Mouse (Mus musculus) layer of hippocampus, postnatal 25 days (tissue): ENCODE results near the gene Mrpl48. TPM values are rescaled to one million over a fixed set of nuclear protein-coding genes. Genes with fewer than 3 reads are reported as not detected.
"Not testable (repeated sequence)": the region's sequence is repeated elsewhere in the genome, so short reads cannot be mapped to it uniquely, and the experiment has no call there.

Source experiments
- DNase-seq, 2 experiments: peaks; one replicate each; pipeline ENCODE4 v3.0.0; 2022; ENCODE audit warnings: mixed read lengths in 2 of 2, low spot score in 1 of 2; ENCODE audit errors: extremely low spot score in 1 of 2
- total RNA-seq, 2 experiments: library from RNA; stranded (reverse); gene quantifications; 2 replicates each; pipeline ENCODE4 v1.2.3; 2021

The Mrpl48 gene
- total RNA-seq, 2 experiments from 2014 or later: 63.9 to 67.7 TPM

- no peak for DNase-seq
Observed at GRCm38 (mm10) chr7:100590504-100590844, 17.6 kb downstream of the Mrpl48 start.

- no peak for DNase-seq
Observed at GRCm38 (mm10) chr7:100589816-100590215, 18.3 kb downstream of the Mrpl48 start.

GRCm38 (mm10) chr7:100582727-100583236 is 25.3 kb downstream of the Mrpl48 start:
- peak; percentile 85 to 89 for DNase-seq

- DNase-seq: no peak
Observed at GRCm38 (mm10) chr7:100582235-100582634, 25.9 kb downstream of the Mrpl48 start.

GRCm38 (mm10) chr7:100578794-100579193 is 29.3 kb downstream of the Mrpl48 start:
- no peak for DNase-seq

GRCm38 (mm10) chr7:100572704-100573103 is 35.4 kb downstream of the Mrpl48 start:
- DNase-seq: no peak

GRCm38 (mm10) chr7:100572061-100572460 is 36.0 kb downstream of the Mrpl48 start:
- no peak for DNase-seq

- no peak for DNase-seq
Observed at GRCm38 (mm10) chr7:100570930-100571715, 37.0 kb downstream of the Mrpl48 start.

GRCm38 (mm10) chr7:100569907-100570306 is 38.2 kb downstream of the Mrpl48 start:
- DNase-seq: no peak

GRCm38 (mm10) chr7:100567238-100567637 is 40.9 kb downstream of the Mrpl48 start:
- not testable (repeated sequence) for DNase-seq

GRCm38 (mm10) chr7:100561861-100562587 is 46.1 kb downstream of the Mrpl48 start:
- DNase-seq: no peak

GRCm38 (mm10) chr7:100559331-100559730 is 48.8 kb downstream of the Mrpl48 start:
- no peak for DNase-seq

- no peak for DNase-seq
Observed at GRCm38 (mm10) chr7:100557241-100557640, 50.9 kb downstream of the Mrpl48 start.

- peak; percentile 33 to 53 for DNase-seq
Observed at GRCm38 (mm10) chr7:100555431-100555951, 52.6 kb downstream of the Mrpl48 start.

- DNase-seq: no peak
Observed at GRCm38 (mm10) chr7:100554939-100555338, 53.2 kb downstream of the Mrpl48 start.

- DNase-seq: peak in 1 of 2 experiments; percentile 29
Observed at GRCm38 (mm10) chr7:100550338-100551007, 57.6 kb downstream of the Mrpl48 start.

GRCm38 (mm10) chr7:100549796-100550195 is 58.3 kb downstream of the Mrpl48 start:
- DNase-seq: no peak

GRCm38 (mm10) chr7:100547631-100548030 is 60.5 kb downstream of the Mrpl48 start:
- DNase-seq: no peak

GRCm38 (mm10) chr7:100544437-100544836 is 63.7 kb downstream of the Mrpl48 start:
- no peak for DNase-seq

GRCm38 (mm10) chr7:100539516-100539915 is 68.6 kb downstream of the Mrpl48 start:
- no peak for DNase-seq

GRCm38 (mm10) chr7:100537519-100537902 is 70.6 kb downstream of the Mrpl48 start:
- DNase-seq: no peak
